Mouse (Mus musculus): ENCODE data around the gene Myo15. TPM values are rescaled to one million over a fixed set of nuclear protein-coding genes. Genes with fewer than 3 reads are reported as not detected.
A peak's percentile ranks its signal among the peaks of the same experiment; 100 is the strongest.

The Myo15 gene
- polyA plus RNA-seq, 1 experiment = not detected

- H3K4me3 ChIP-seq (ENCODE audit: insufficient read depth, low read depth, low read length) = no peak overlapping the region
- 50% methylated on average over 17 of the region's 17 CpGs for WGBS
- H3K27ac ChIP-seq (ENCODE audit: insufficient read depth, low read depth, low read length) = no peak overlapping the region
- TF ChIP-seq CTCF (IDR thresholded peaks at IDR 0.05; ENCODE audit: insufficient read depth, low read depth, low read length) (no peak), POLR2A (IDR thresholded peaks at IDR 0.05; ENCODE audit: insufficient read depth, low read depth, low read length) (no peak)
- H3K4me1 ChIP-seq (ENCODE audit: control insufficient read depth, insufficient read depth, low read length) = no peaks in the 10 kb centered on the region
Measured at GRCm38 (mm10) chr11:60478121-60478520, 9.0 kb downstream of the Myo15 start.

- Histone ChIP-seq H3K4me1 (ENCODE audit: control insufficient read depth, insufficient read depth, low read length) (no peaks in the 10 kb centered on the region), H3K27ac (ENCODE audit: insufficient read depth, low read depth, low read length) (no peak overlapping the region), H3K4me3 (ENCODE audit: insufficient read depth, low read depth, low read length) (no peak overlapping the region)
- 61% methylated on average over 3 of the region's 3 CpGs for WGBS
- TF ChIP-seq CTCF (IDR thresholded peaks at IDR 0.05; ENCODE audit: insufficient read depth, low read depth, low read length) = no peak
- no peak for TF ChIP-seq POLR2A (IDR thresholded peaks at IDR 0.05; ENCODE audit: insufficient read depth, low read depth, low read length)
Measured at GRCm38 (mm10) chr11:60486267-60486666, 17.1 kb downstream of the Myo15 start.

- Histone ChIP-seq H3K4me1 (ENCODE audit: control insufficient read depth, insufficient read depth, low read length) (no peaks in the 10 kb centered on the region), H3K4me3 (ENCODE audit: insufficient read depth, low read depth, low read length) (no peak overlapping the region), H3K27ac (ENCODE audit: insufficient read depth, low read depth, low read length) (no peak overlapping the region)
- TF ChIP-seq POLR2A (IDR thresholded peaks at IDR 0.05; ENCODE audit: insufficient read depth, low read depth, low read length) = no peak
- TF ChIP-seq CTCF (IDR thresholded peaks at IDR 0.05; ENCODE audit: insufficient read depth, low read depth, low read length) = no peak
- 87% methylated on average over 5 of the region's 5 CpGs for WGBS
Measured at GRCm38 (mm10) chr11:60492726-60493125, 23.6 kb downstream of the Myo15 start.

GRCm38 (mm10) chr11:60495692-60496091, 26.6 kb downstream of the Myo15 start:
- TF ChIP-seq CTCF (IDR thresholded peaks at IDR 0.05; ENCODE audit: insufficient read depth, low read depth, low read length) = no peak
- no peak for TF ChIP-seq POLR2A (IDR thresholded peaks at IDR 0.05; ENCODE audit: insufficient read depth, low read depth, low read length)
- Histone ChIP-seq H3K4me1 (ENCODE audit: control insufficient read depth, insufficient read depth, low read length) (no peaks in the 10 kb centered on the region), H3K4me3 (ENCODE audit: insufficient read depth, low read depth, low read length) (no peak overlapping the region), H3K27ac (ENCODE audit: insufficient read depth, low read depth, low read length) (no peak overlapping the region)
- WGBS = 59% methylated on average over 2 of the region's 2 CpGs

- 89% methylated on average over 13 of the region's 13 CpGs for WGBS
- H3K4me3 ChIP-seq (ENCODE audit: insufficient read depth, low read depth, low read length) = no peak overlapping the region
- H3K27ac ChIP-seq (ENCODE audit: insufficient read depth, low read depth, low read length) = no peak overlapping the region
- TF ChIP-seq CTCF (IDR thresholded peaks at IDR 0.05; ENCODE audit: insufficient read depth, low read depth, low read length) = no peak
- H3K4me1 ChIP-seq (ENCODE audit: control insufficient read depth, insufficient read depth, low read length) = peaks cover 11% of the 10 kb centered on the region
Measured at GRCm38 (mm10) chr11:60507281-60507680, 38.1 kb downstream of the Myo15 start.

GRCm38 (mm10) chr11:60508950-60509349, 39.8 kb downstream of the Myo15 start:
- Histone ChIP-seq H3K4me3 (ENCODE audit: insufficient read depth, low read depth, low read length) (no peak overlapping the region), H3K4me1 (ENCODE audit: control insufficient read depth, insufficient read depth, low read length) (peaks cover 11% of the 10 kb centered on the region), H3K27ac (ENCODE audit: insufficient read depth, low read depth, low read length) (no peak overlapping the region)
- TF ChIP-seq CTCF (IDR thresholded peaks at IDR 0.05; ENCODE audit: insufficient read depth, low read depth, low read length) (no peak), POLR2A (IDR thresholded peaks at IDR 0.05; ENCODE audit: insufficient read depth, low read depth, low read length) (no peak)
- 15% methylated on average over 11 of the region's 11 CpGs for WGBS

GRCm38 (mm10) chr11:60509500-60509899, 40.4 kb downstream of the Myo15 start:
- WGBS = under 1% methylated on average over 25 of the region's 25 CpGs
- Histone ChIP-seq H3K4me3 (ENCODE audit: insufficient read depth, low read depth, low read length) (peak overlapping the region; percentile 20), H3K27ac (ENCODE audit: insufficient read depth, low read depth, low read length) (no peak overlapping the region), H3K4me1 (ENCODE audit: control insufficient read depth, insufficient read depth, low read length) (peaks cover 11% of the 10 kb centered on the region)
- TF ChIP-seq CTCF (IDR thresholded peaks at IDR 0.05; ENCODE audit: insufficient read depth, low read depth, low read length) (no peak), POLR2A (IDR thresholded peaks at IDR 0.05; ENCODE audit: insufficient read depth, low read depth, low read length) (no peak)

GRCm38 (mm10) chr11:60511893-60512292, 42.8 kb downstream of the Myo15 start:
- peaks cover 11% of the 10 kb centered on the region for H3K4me1 ChIP-seq (ENCODE audit: control insufficient read depth, insufficient read depth, low read length)
- H3K27ac ChIP-seq (ENCODE audit: insufficient read depth, low read depth, low read length) = no peak overlapping the region
- H3K4me3 ChIP-seq (ENCODE audit: insufficient read depth, low read depth, low read length) = no peak overlapping the region
- TF ChIP-seq POLR2A (IDR thresholded peaks at IDR 0.05; ENCODE audit: insufficient read depth, low read depth, low read length) = no peak
- TF ChIP-seq CTCF (IDR thresholded peaks at IDR 0.05; ENCODE audit: insufficient read depth, low read depth, low read length) = no peak
- WGBS = 86% methylated on average over 1 of the region's 1 CpGs

- no peak for TF ChIP-seq CTCF (IDR thresholded peaks at IDR 0.05; ENCODE audit: insufficient read depth, low read depth, low read length)
- no peak for TF ChIP-seq POLR2A (IDR thresholded peaks at IDR 0.05; ENCODE audit: insufficient read depth, low read depth, low read length)
- no peak overlapping the region for H3K27ac ChIP-seq (ENCODE audit: insufficient read depth, low read depth, low read length)
- H3K4me3 ChIP-seq (ENCODE audit: insufficient read depth, low read depth, low read length) = no peak overlapping the region
- WGBS = 82% methylated on average over 2 of the region's 2 CpGs
- peaks cover 11% of the 10 kb centered on the region for H3K4me1 ChIP-seq (ENCODE audit: control insufficient read depth, insufficient read depth, low read length)
Measured at GRCm38 (mm10) chr11:60512520-60512919, 43.4 kb downstream of the Myo15 start.

GRCm38 (mm10) chr11:60514941-60515340, 45.8 kb downstream of the Myo15 start:
- H3K4me1 ChIP-seq (ENCODE audit: control insufficient read depth, insufficient read depth, low read length) = peaks cover under 1% of the 10 kb centered on the region; the same call in 1 of the 2 replicates
- TF ChIP-seq CTCF (IDR thresholded peaks at IDR 0.05; ENCODE audit: insufficient read depth, low read depth, low read length) = no peak
- no peak for TF ChIP-seq POLR2A (IDR thresholded peaks at IDR 0.05; ENCODE audit: insufficient read depth, low read depth, low read length)
- no peak overlapping the region for H3K27ac ChIP-seq (ENCODE audit: insufficient read depth, low read depth, low read length)
- 75% methylated on average over 2 of the region's 2 CpGs for WGBS
- H3K4me3 ChIP-seq (ENCODE audit: insufficient read depth, low read depth, low read length) = no peak overlapping the region
